Mouse (Mus musculus) MEL (cell line): Measurements from ENCODE around the gene Notum. TPM values are rescaled to one million over a fixed set of nuclear protein-coding genes. Genes with fewer than 3 reads are reported as not detected.

Experiments used
- DNase-seq: peaks from one replicate; pipeline ENCODE4 v3.0.0; 2011; ENCODE audit warnings: low read depth, low spot score
- H3K27ac ChIP-seq: 2 replicates; pipeline ENCODE4 v1.5.1; 2012; ENCODE audit warnings: low read depth, mild to moderate bottlenecking, control low read depth, low read length, moderate library complexity; ENCODE audit not compliant: control insufficient read depth
- H3K27me3 ChIP-seq, 2 experiments: fragments of 150-350 bp in 1 of 2; sonication (generic) in 1 of 2; 2 replicates each; pipeline ENCODE4 v1.6.1; 2012; ENCODE audit warnings: low read length in 2 of 2, mild to moderate bottlenecking in 2 of 2, improper control_type of control experiment in 1 of 2, moderate library complexity in 1 of 2; ENCODE audit not compliant: insufficient read depth in 2 of 2, control insufficient read depth in 1 of 2
- H3K36me3 ChIP-seq, 2 experiments: 2 replicates each; pipeline ENCODE4 v1.6.1; 2012 to 2014; ENCODE audit warnings: low read length in 2 of 2, improper control_type of control experiment in 1 of 2, inconsistent platforms in 1 of 2, mild to moderate bottlenecking in 1 of 2; ENCODE audit not compliant: insufficient read depth in 2 of 2, control insufficient read depth in 1 of 2
- H3K4me1 ChIP-seq, 2 experiments: fragments of 150-350 bp in 1 of 2; sonication (generic) in 1 of 2; 2 replicates each; pipeline ENCODE4 v1.6.1; 2012; ENCODE audit warnings: low read length in 2 of 2, improper control_type of control experiment in 1 of 2, mild to moderate bottlenecking in 1 of 2; ENCODE audit not compliant: insufficient read depth in 2 of 2, control insufficient read depth in 1 of 2
- H3K4me3 ChIP-seq, 2 experiments: fragments of 150-350 bp in 1 of 2; sonication (generic) in 1 of 2; 2 replicates each; pipeline ENCODE4 v1.5.1; 2012; ENCODE audit warnings: low read depth in 2 of 2, low read length in 2 of 2, mild to moderate bottlenecking in 2 of 2, moderate library complexity in 2 of 2, control low read depth in 1 of 2, improper control_type of control experiment in 1 of 2; ENCODE audit not compliant: control insufficient read depth in 1 of 2, insufficient read depth in 1 of 2
- H3K79me2 ChIP-seq: 2 replicates; pipeline ENCODE4 v1.6.1; 2012; ENCODE audit warnings: mild to moderate bottlenecking, low read length, moderate library complexity; ENCODE audit not compliant: control insufficient read depth, poor library complexity, insufficient read depth
- H3K9ac ChIP-seq: 2 replicates; pipeline ENCODE4 v1.6.1; 2012; ENCODE audit warnings: low read depth, mild to moderate bottlenecking, control low read depth, low read length, moderate library complexity; ENCODE audit not compliant: control insufficient read depth, poor library complexity, severe bottlenecking
- H3K9me3 ChIP-seq: fragments of 150-350 bp; sonication (generic); replicated peaks from 2 replicates; pipeline ENCODE4 v1.6.1; 2012; ENCODE audit warnings: mild to moderate bottlenecking, low read length, improper control_type of control experiment, moderate library complexity; ENCODE audit not compliant: insufficient read depth
- E2F4 ChIP-seq: IDR thresholded peaks from 2 replicates; pipeline ENCODE4 v1.6.1; 2011; ENCODE audit warnings: low read depth, low read length, improper control_type of control experiment, borderline replicate concordance
- ETS1 ChIP-seq: IDR thresholded peaks from 2 replicates; pipeline ENCODE4 v1.6.1; 2012; ENCODE audit warnings: low read depth, mild to moderate bottlenecking, inconsistent platforms, low read length, improper control_type of control experiment, moderate library complexity
- MAX ChIP-seq: IDR thresholded peaks from 2 replicates; pipeline ENCODE4 v1.6.1; 2011; ENCODE audit warnings: low read length, improper control_type of control experiment
- MEF2A ChIP-seq: IDR thresholded peaks from 2 replicates; pipeline ENCODE4 v1.6.1; 2014; ENCODE audit warnings: low read depth, mild to moderate bottlenecking, inconsistent platforms, low read length, improper control_type of control experiment; ENCODE audit not compliant: poor library complexity, insufficient replicate concordance, severe bottlenecking; ENCODE audit errors: extremely low read depth
- MYB ChIP-seq: IDR thresholded peaks from 2 replicates; pipeline ENCODE4 v1.6.1; 2011; ENCODE audit warnings: mild to moderate bottlenecking, low read depth, low read length, improper control_type of control experiment
- MYC ChIP-seq: IDR thresholded peaks from 2 replicates; pipeline ENCODE4 v1.6.1; 2011; ENCODE audit warnings: low read depth, mild to moderate bottlenecking, low read length, improper control_type of control experiment, moderate library complexity
- POLR2AphosphoS2 ChIP-seq: IDR thresholded peaks from 2 replicates; pipeline ENCODE4 v1.6.1; 2011; ENCODE audit warnings: low read length, improper control_type of control experiment
- POLR2AphosphoS5 ChIP-seq: IDR thresholded peaks from 2 replicates; pipeline ENCODE4 v1.6.1; 2012; ENCODE audit warnings: low read depth, borderline replicate concordance, mild to moderate bottlenecking, inconsistent platforms, low read length, moderate library complexity, mixed read lengths
- RAD21 ChIP-seq: IDR thresholded peaks from 2 replicates; pipeline ENCODE4 v1.6.1; 2011; ENCODE audit warnings: mild to moderate bottlenecking, low read depth, low read length, improper control_type of control experiment
- RCOR1 ChIP-seq: IDR thresholded peaks from 2 replicates; pipeline ENCODE4 v1.6.1; 2012; ENCODE audit warnings: low read depth, mild to moderate bottlenecking, inconsistent platforms, low read length, improper control_type of control experiment
- TAL1 ChIP-seq: IDR thresholded peaks from 2 replicates; pipeline ENCODE4 v1.6.1; 2012; ENCODE audit warnings: mild to moderate bottlenecking, inconsistent platforms, low read length, moderate library complexity, mixed read lengths
- UBTF ChIP-seq: IDR thresholded peaks from 2 replicates; pipeline ENCODE4 v1.6.1; 2012; ENCODE audit warnings: low read depth, mild to moderate bottlenecking, inconsistent platforms, low read length, improper control_type of control experiment, moderate library complexity, borderline replicate concordance; ENCODE audit not compliant: insufficient read depth
- USF2 ChIP-seq, 2 experiments: IDR thresholded peaks; 2 replicates each; pipeline ENCODE4 v1.6.1; 2011 to 2012; ENCODE audit warnings: improper control_type of control experiment in 2 of 2, low read length in 2 of 2, borderline replicate concordance in 1 of 2, inconsistent platforms in 1 of 2, low read depth in 1 of 2, mild to moderate bottlenecking in 1 of 2; ENCODE audit not compliant: insufficient read depth in 1 of 2
- ZC3H11A ChIP-seq: IDR thresholded peaks from 2 replicates; pipeline ENCODE4 v1.6.1; 2012; ENCODE audit warnings: low read depth, mild to moderate bottlenecking, inconsistent platforms, low read length, improper control_type of control experiment
- ZKSCAN1 ChIP-seq: IDR thresholded peaks from 2 replicates; pipeline ENCODE4 v1.6.1; 2012; ENCODE audit warnings: low read depth, mild to moderate bottlenecking, inconsistent platforms, low read length, improper control_type of control experiment, moderate library complexity
- polyA plus RNA-seq, 2 experiments: library from polyadenylated mRNA; stranded (reverse) in 1 of 2; unstranded in 1 of 2; fragments of >175 nt in 1 of 2; fragments of >200 nt in 1 of 2; gene quantifications; 2 replicates each; pipeline versions ENCODE4 v1.2.1 to v1.2.4; 2012; ENCODE audit warnings: low replicate concordance in 2 of 2, low read depth in 1 of 2; ENCODE audit not compliant: insufficient read length in 2 of 2, insufficient read depth in 1 of 2, missing spikeins in 1 of 2
- total RNA-seq: library from RNA; depleted of rRNA; stranded (reverse); fragments of 300-350 nt; gene quantifications from 2 replicates; pipeline ENCODE4 v1.2.3, GENCODE M21; 2012

Gene Notum
- total and polyA plus RNA-seq, 3 experiments = not detected

GRCm38 (mm10) chr11:120615167-120615566 is 45.8 kb downstream of the Notum start:
- H3K4me1 ChIP-seq = peaks cover 0 to 10% of the 10 kb centered on the region in 2 experiments; a peak in 3 of 4 replicates
- H3K9me3 ChIP-seq = no peaks in the 10 kb centered on the region
- H3K79me2 ChIP-seq = peaks cover 23% of the 10 kb centered on the region
- peaks cover 4 to 8% of the 10 kb centered on the region in 2 experiments for H3K36me3 ChIP-seq
- H3K4me3 ChIP-seq = no peak overlapping the region
- H3K27ac ChIP-seq = no peak overlapping the region
- TF ChIP-seq RCOR1 = no peak
- no peak for TF ChIP-seq POLR2AphosphoS2
- no peak for TF ChIP-seq MYB
- TF ChIP-seq MAX = no peak
- no peak for TF ChIP-seq MYC
- TF ChIP-seq ETS1 = no peak
- TF ChIP-seq MEF2A = no peak
- TF ChIP-seq USF2 (IDR thresholded peaks at IDR 0.05; ENCODE audit: borderline replicate concordance in 1 of 2, insufficient read depth in 1 of 2, low read depth in 1 of 2, low read length in 2 of 2) = no peak
- TF ChIP-seq POLR2AphosphoS5 = no peak
- TF ChIP-seq ZC3H11A = no peak
- H3K9ac ChIP-seq = no peak overlapping the region
- DNase-seq = no peak
- no peaks in the 10 kb centered on the region for H3K27me3 ChIP-seq

GRCm38 (mm10) chr11:120613976-120614375 is 47.0 kb downstream of the Notum start:
- Histone ChIP-seq H3K79me2 (peaks cover 23% of the 10 kb centered on the region), H3K27ac (no peak overlapping the region), H3K9ac (no peak overlapping the region), H3K36me3 (peaks cover 4% of the 10 kb centered on the region in 2 experiments), H3K4me3 (no peak overlapping the region), H3K27me3 (no peaks in the 10 kb centered on the region), H3K4me1 (peaks cover 0 to 10% of the 10 kb centered on the region in 2 experiments; a peak in 3 of 4 replicates), H3K9me3 (no peaks in the 10 kb centered on the region)
- no peak for DNase-seq
- TF ChIP-seq RAD21 (no peak), ZC3H11A (no peak), ZKSCAN1 (no peak), TAL1 (no peak), MYC (no peak), UBTF (no peak), E2F4 (no peak), MAX (no peak)
